In the genomic region with DNA sequence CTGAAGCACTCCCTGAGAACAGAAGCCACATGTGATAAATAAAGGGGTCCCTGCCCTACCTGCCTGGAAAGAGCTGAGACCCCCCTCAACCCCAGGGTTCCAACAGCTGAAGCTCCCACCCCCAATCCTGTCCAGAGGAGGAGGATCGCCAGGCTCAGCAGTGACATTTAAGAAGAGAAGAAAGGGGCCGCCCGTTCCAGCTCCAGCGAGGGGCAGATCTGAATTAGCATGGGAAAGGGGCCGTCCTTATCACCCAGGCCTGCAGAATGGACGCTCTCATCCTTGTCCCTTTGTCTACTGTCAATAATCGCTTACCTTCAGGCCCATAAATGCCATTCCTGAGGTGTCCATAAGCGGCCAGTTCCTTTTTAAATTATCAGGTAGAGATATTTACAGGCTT, we compare ENCODE assay signal across 18 mouse cellular contexts.
"Had no signal": no experiment of that assay in that cellular context is flagged by ENCODE, and none has a peak within 500 bp of the region (broad histone marks: within the 10 kb centered on the region; RNA-seq: fewer than 3 reads in every experiment).

No protein-coding gene starts in this region.

- H3K4me2 ChIP-seq: liver, embryonic 15.5 days; lung, embryonic 15.5 days; midbrain, embryonic 12.5 days; neural tube, embryonic 12.5 days; stomach, embryonic 15.5 days had no signal

- H3K4me3 ChIP-seq: liver, embryonic 15.5 days; lung, embryonic 15.5 days; midbrain, embryonic 12.5 days; neural tube, embryonic 12.5 days; stomach, embryonic 15.5 days had no signal

- H3K36me3 ChIP-seq: liver, embryonic 15.5 days; lung, embryonic 15.5 days; midbrain, embryonic 12.5 days; neural tube, embryonic 12.5 days; stomach, embryonic 15.5 days had no signal

- DNase-seq: liver, postnatal 0 days; lung, adult 2 months; lung, postnatal 14 days; lung, postnatal 36 days; midbrain, embryonic 14.5 days; right cerebral cortex, postnatal 25 days; thymus, adult 18-20 months; thymus, postnatal 25 days; thymus, postnatal 4 days had no signal

- ATAC-seq: liver, postnatal 0 days; lung, postnatal 0 days; midbrain, embryonic 16.5 days had no signal

- H3K27ac ChIP-seq: liver, embryonic 15.5 days; lung, embryonic 15.5 days; macrophage; midbrain, embryonic 12.5 days; neural tube, embryonic 12.5 days; stomach, embryonic 15.5 days; stomach, postnatal 0 days had no signal

- H3K9ac ChIP-seq: liver, embryonic 15.5 days; liver, postnatal 0 days; lung, embryonic 15.5 days; midbrain, embryonic 12.5 days; neural tube, embryonic 12.5 days; stomach, embryonic 15.5 days had no signal

- H3K9me3 ChIP-seq: liver, embryonic 15.5 days; lung, embryonic 15.5 days; midbrain, embryonic 12.5 days; neural tube, embryonic 12.5 days; stomach, embryonic 15.5 days had no signal
